Mouse (Mus musculus) neutrophil, adult 59 days (primary cell): ENCODE measurements around the gene Coq3. TPM values are rescaled to one million over a fixed set of nuclear protein-coding genes. Genes with fewer than 3 reads are reported as not detected.

Experiments
- total RNA-seq, 2 experiments: library from RNA; stranded (reverse); gene quantifications; 1 replicate in 1 of 2; 2 replicates in 1 of 2; pipeline ENCODE4 v1.2.4; 2023

Coq3 gene
- total RNA-seq = 1 to 10 TPM; 2.1 TPM

GRCm38 (mm10) chr4:21879565-21880220 lies at the start of gene Coq3:
Gene Coq3 (plus strand): TSS chr4:21879673.

GRCm38 (mm10) chr4:21847481-21848286 lies 31.8 kb upstream of the Coq3 start, which contains the start of gene Pnisr:
Gene Pnisr (plus strand): TSS chr4:21847583.

GRCm38 (mm10) chr4:21930971-21931771 lies 51.7 kb downstream of the Coq3 start, which contains the start of gene Faxc:
Gene Faxc (plus strand): TSS chr4:21931329.

Other genes with a start within 250 kb of the Coq3 start
- not detected for gene Prdm13, start 193.7 kb upstream of the Coq3 start, total RNA-seq
- gene Ccnc, start 152.0 kb upstream of the Coq3 start, total RNA-seq = 10 to 100 TPM; 19.7 to 26.0 TPM
- 10 to 100 TPM; 16.1 to 18.6 TPM for gene Usp45, start 112.5 kb upstream of the Coq3 start, total RNA-seq
- 1 to 10 TPM; 7.1 to 9.9 TPM for gene Tstd3, start 112.5 kb upstream of the Coq3 start, total RNA-seq
- gene Pnisr, start 32.1 kb upstream of the Coq3 start, total RNA-seq = 100 to 1,000 TPM; 120 to 145 TPM
- under 1 TPM in 1 of 2 experiments, not detected in 1; 0.09 TPM for gene Faxc, start 51.7 kb downstream of the Coq3 start, total RNA-seq